Mouse (Mus musculus): Measurements from ENCODE around the gene Ggta1.

DNA sequence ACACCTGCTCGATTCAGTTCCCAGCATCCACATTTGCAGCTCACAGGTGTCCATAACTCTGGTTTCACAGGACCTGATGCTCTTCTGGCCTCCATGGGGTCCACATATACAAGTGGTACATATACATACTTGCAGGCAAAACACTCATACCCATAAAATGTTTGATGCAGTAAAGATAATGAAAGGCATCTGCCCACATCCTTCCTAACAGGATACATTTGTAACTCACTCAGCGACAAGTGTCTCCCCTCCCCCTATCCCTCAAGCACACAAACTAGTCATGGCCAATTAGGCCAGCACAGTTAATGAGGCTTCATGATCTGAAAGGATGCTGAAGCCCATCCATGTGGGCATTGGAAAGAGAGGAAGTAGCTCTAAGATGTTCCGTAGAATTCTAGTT lies 40.6 kb downstream of the Ggta1 start:
- TF ChIP-seq GATA1 (IDR thresholded peaks at IDR 0.05; ENCODE audit: borderline replicate concordance, low read length): no peak
- TF ChIP-seq FLI1 (IDR thresholded peaks at IDR 0.05; ENCODE audit: low read length): no peak

Measured in megakaryocyte, embryonic 14.5 days (primary cell).